Mouse (Mus musculus) T-helper 1 cell (primary cell): ENCODE results near the gene Prkacb.
"Not testable (repeated sequence)": the region's sequence is repeated elsewhere in the genome, so short reads cannot be mapped to it uniquely, and the experiment has no call there.

Experiments used
- in situ Hi-C: fragments of 300-600 bp; cut with MboI, MseI; formaldehyde crosslinking; loops from one replicate; pipeline ENCODE4 v1.15.1; 2025; ENCODE audit warnings: high pct_unique_total_duplicates

The Prkacb gene

GRCm38 (mm10) chr3:146778913-146779312, 33.9 kb downstream of the Prkacb start:
- in situ Hi-C loops = no loop called here

- in situ Hi-C loops = no loop called here
Observed at GRCm38 (mm10) chr3:146778451-146778850, 34.3 kb downstream of the Prkacb start.

- in situ Hi-C loops = no loop called here
Observed at GRCm38 (mm10) chr3:146776711-146777110, 36.1 kb downstream of the Prkacb start.

GRCm38 (mm10) chr3:146770853-146771252, 41.9 kb downstream of the Prkacb start:
- in situ Hi-C loops = no loop called here

- in situ Hi-C loops = no loop called here
Observed at GRCm38 (mm10) chr3:146769940-146770659, 42.7 kb downstream of the Prkacb start.

GRCm38 (mm10) chr3:146769569-146769939, 43.2 kb downstream of the Prkacb start:
- in situ Hi-C loops = no loop called here

- in situ Hi-C loops = no loop called here
Observed at GRCm38 (mm10) chr3:146768921-146769320, 43.9 kb downstream of the Prkacb start.

GRCm38 (mm10) chr3:146768360-146768759, 44.4 kb downstream of the Prkacb start:
- in situ Hi-C loops = no loop called here

GRCm38 (mm10) chr3:146766701-146767181, 46.0 kb downstream of the Prkacb start:
- in situ Hi-C loops = no loop called here

- in situ Hi-C loops = no loop called here
Observed at GRCm38 (mm10) chr3:146766071-146766605, 46.7 kb downstream of the Prkacb start.

GRCm38 (mm10) chr3:146764871-146765529, 47.8 kb downstream of the Prkacb start:
- in situ Hi-C loops = no loop called here

- in situ Hi-C loops = not testable (repeated sequence)
Observed at GRCm38 (mm10) chr3:146763054-146763453, 49.7 kb downstream of the Prkacb start.

- in situ Hi-C loops = no loop called here
Observed at GRCm38 (mm10) chr3:146761276-146761675, 51.5 kb downstream of the Prkacb start.

GRCm38 (mm10) chr3:146757970-146758960, 54.5 kb downstream of the Prkacb start:
- in situ Hi-C loops = no loop called here

GRCm38 (mm10) chr3:146754270-146754669, 58.5 kb downstream of the Prkacb start:
- in situ Hi-C loops = no loop called here

- in situ Hi-C loops = no loop called here
Observed at GRCm38 (mm10) chr3:146741564-146742202, 71.1 kb downstream of the Prkacb start.

- in situ Hi-C loops = no loop called here
Observed at GRCm38 (mm10) chr3:146741158-146741557, 71.6 kb downstream of the Prkacb start.

GRCm38 (mm10) chr3:146736186-146736585, 76.6 kb downstream of the Prkacb start:
- in situ Hi-C loops = not testable (repeated sequence)

- in situ Hi-C loops = no loop called here
Observed at GRCm38 (mm10) chr3:146735657-146736056, 77.1 kb downstream of the Prkacb start.

GRCm38 (mm10) chr3:146734907-146735629, 77.7 kb downstream of the Prkacb start:
- in situ Hi-C loops = no loop called here
